Mouse (Mus musculus): Measurements from ENCODE around the gene Ep300.

GRCm38 (mm10) chr15:81594146-81594696 is 9.1 kb downstream of the Ep300 start:
- TF ChIP-seq CTCF (IDR thresholded peaks at IDR 0.05; ENCODE audit: low read depth) (no peak), EP300 (IDR thresholded peaks at IDR 0.05; ENCODE audit: low read depth) (no peak)

Data from liver, embryonic 14.5 days (tissue).